Mouse (Mus musculus) forebrain, embryonic 15.5 days (tissue): ENCODE data around the gene Wdr59. TPM values are rescaled to one million over a fixed set of nuclear protein-coding genes. Genes with fewer than 3 reads are reported as not detected.

Experiments used
- ATAC-seq: fragments of 200-750 bp; cut with Nextera tagmentation; replicated peaks from 2 replicates; pipeline ENCODE4 v1.8.0; 2017; ENCODE audit warnings: mild to moderate bottlenecking, moderate TSS enrichment, moderate library complexity
- H3K27ac ChIP-seq: fragments of 300-500 bp; sonication (generic); replicated peaks from 2 replicates; pipeline ENCODE4 v1.5.1; 2015; ENCODE audit warnings: mild to moderate bottlenecking, inconsistent platforms
- H3K27me3 ChIP-seq: fragments of 300-500 bp; sonication (generic); 2 replicates; pipeline ENCODE4 v1.6.1; 2015; ENCODE audit warnings: inconsistent platforms
- H3K36me3 ChIP-seq: fragments of 300-500 bp; sonication (generic); 2 replicates; pipeline ENCODE4 v1.6.1; 2015; ENCODE audit warnings: mild to moderate bottlenecking, inconsistent platforms
- H3K4me1 ChIP-seq: fragments of 300-500 bp; sonication (generic); 2 replicates; pipeline ENCODE4 v1.6.1; 2015; ENCODE audit warnings: inconsistent platforms
- H3K4me2 ChIP-seq: fragments of 300-500 bp; sonication (generic); replicated peaks from 2 replicates; pipeline ENCODE4 v1.6.1; 2015; ENCODE audit warnings: mild to moderate bottlenecking, inconsistent platforms
- H3K4me3 ChIP-seq: fragments of 300-500 bp; sonication (generic); 2 replicates; pipeline ENCODE4 v1.5.1; 2015; ENCODE audit warnings: mild to moderate bottlenecking, inconsistent platforms
- H3K9ac ChIP-seq: fragments of 300-500 bp; sonication (generic); replicated peaks from 2 replicates; pipeline ENCODE4 v1.6.1; 2015; ENCODE audit warnings: mild to moderate bottlenecking, inconsistent platforms
- H3K9me3 ChIP-seq: fragments of 300-500 bp; sonication (generic); 2 replicates; pipeline ENCODE4 v1.6.1; 2016; ENCODE audit warnings: inconsistent platforms
- WGBS: fragments of 180-500 bp; shearing (Covaris S2); methylation state at CpG from one replicate; pipeline ENCODE4 v1.1.7; 2015; ENCODE audit warnings: mixed read lengths; 5-methylcytosine and 5-hydroxymethylcytosine counted together
- polyA plus RNA-seq: library from polyadenylated mRNA; unstranded; fragments of >200 nt; fragmentation: Nextera tagmentation; extraction: Ambion mirVana; gene quantifications from 2 replicates; pipeline ENCODE4 v1.2.1, GENCODE M21; 2015

Gene Wdr59
- polyA plus RNA-seq, 1 experiment from 2014 or later: 8.6 TPM

GRCm38 (mm10) chr8:111536031-111536977, 14.4 kb upstream of the Wdr59 start, which contains the start of gene Znrf1:
Znrf1 (plus strand) TSS chr8:111536097.
- H3K36me3 ChIP-seq: no peaks in the 10 kb centered on the region
- H3K9me3 ChIP-seq: no peaks in the 10 kb centered on the region
- ATAC-seq: peak; percentile 94
- H3K4me2 ChIP-seq: peak within 1 kb of the TSS; percentile 95
- no peaks in the 10 kb centered on the region for H3K27me3 ChIP-seq
- H3K4me1 ChIP-seq: peaks cover 37% of the 10 kb centered on the region
- WGBS: 0% methylated on average over 61 of the region's 100 CpGs
- H3K27ac ChIP-seq: peak within 1 kb of the TSS; percentile 99
- H3K9ac ChIP-seq: peak within 1 kb of the TSS; percentile 98
- peak within 1 kb of the TSS; percentile 100 for H3K4me3 ChIP-seq

GRCm38 (mm10) chr8:111535491-111535890, 13.6 kb upstream of the Wdr59 start:
- H3K4me3 ChIP-seq: peak overlapping the region; percentile 100
- no peak for ATAC-seq

GRCm38 (mm10) chr8:111533503-111533902, 11.6 kb upstream of the Wdr59 start:
- Histone ChIP-seq H3K36me3 (no peaks in the 10 kb centered on the region), H3K27ac (no peak overlapping the region), H3K4me3 (no peak overlapping the region), H3K9me3 (no peaks in the 10 kb centered on the region), H3K4me1 (peaks cover 9% of the 10 kb centered on the region), H3K9ac (no peak overlapping the region), H3K27me3 (no peaks in the 10 kb centered on the region), H3K4me2 (no peak overlapping the region)
- no peak for ATAC-seq
- WGBS: 59% methylated on average over 4 of the region's 4 CpGs

More at GRCm38 (mm10) chr8:111535491-111535890, 13.6 kb upstream of the Wdr59 start:
- H3K27ac ChIP-seq: peak overlapping the region; percentile 99; the same call in 1 of the 2 replicates
- H3K4me2 ChIP-seq: peak overlapping the region; percentile 95
- H3K36me3 ChIP-seq: no peaks in the 10 kb centered on the region
- peaks cover 28% of the 10 kb centered on the region for H3K4me1 ChIP-seq
- no peak overlapping the region for H3K9ac ChIP-seq
- H3K9me3 ChIP-seq: no peaks in the 10 kb centered on the region
- no peaks in the 10 kb centered on the region for H3K27me3 ChIP-seq
- 30% methylated on average over 5 of the region's 5 CpGs for WGBS

- ATAC-seq: no peak
- Histone ChIP-seq H3K36me3 (no peaks in the 10 kb centered on the region), H3K27me3 (no peaks in the 10 kb centered on the region), H3K4me1 (no peaks in the 10 kb centered on the region), H3K9ac (no peak overlapping the region), H3K4me3 (no peak overlapping the region), H3K4me2 (no peak overlapping the region), H3K27ac (no peak overlapping the region), H3K9me3 (no peaks in the 10 kb centered on the region)
- WGBS: 86% methylated on average over 17 of the region's 17 CpGs
Observed at GRCm38 (mm10) chr8:111531621-111532020, 9.7 kb upstream of the Wdr59 start.

GRCm38 (mm10) chr8:111531191-111531590, 9.3 kb upstream of the Wdr59 start:
- ATAC-seq: no peak
- Histone ChIP-seq H3K4me1 (no peaks in the 10 kb centered on the region), H3K4me2 (no peak overlapping the region), H3K9me3 (no peaks in the 10 kb centered on the region), H3K4me3 (no peak overlapping the region), H3K27ac (no peak overlapping the region), H3K36me3 (no peaks in the 10 kb centered on the region), H3K27me3 (no peaks in the 10 kb centered on the region), H3K9ac (no peak overlapping the region)
- WGBS: 76% methylated on average over 12 of the region's 12 CpGs

GRCm38 (mm10) chr8:111528071-111528470, 6.2 kb upstream of the Wdr59 start:
- Histone ChIP-seq H3K4me3 (no peak overlapping the region), H3K9me3 (no peaks in the 10 kb centered on the region), H3K4me2 (no peak overlapping the region), H3K27me3 (no peaks in the 10 kb centered on the region), H3K27ac (no peak overlapping the region), H3K4me1 (no peaks in the 10 kb centered on the region), H3K9ac (no peak overlapping the region), H3K36me3 (no peaks in the 10 kb centered on the region)
- ATAC-seq: no peak
- whole genome bisulfite sequencing: 73% methylated on average over 5 of the region's 5 CpGs

GRCm38 (mm10) chr8:111527149-111527548, 5.3 kb upstream of the Wdr59 start:
- H3K9ac ChIP-seq: no peak overlapping the region
- WGBS: 80% methylated on average over 8 of the region's 8 CpGs
- no peaks in the 10 kb centered on the region for H3K27me3 ChIP-seq
- H3K4me3 ChIP-seq: no peak overlapping the region
- no peak overlapping the region for H3K4me2 ChIP-seq
- peaks cover 3% of the 10 kb centered on the region; the same call in 1 of the 2 replicates for H3K4me1 ChIP-seq
- no peak for ATAC-seq
- H3K36me3 ChIP-seq: no peaks in the 10 kb centered on the region
- no peak overlapping the region for H3K27ac ChIP-seq
- no peaks in the 10 kb centered on the region for H3K9me3 ChIP-seq

- no peak for ATAC-seq
- WGBS: 85% methylated on average over 6 of the region's 6 CpGs
- no peaks in the 10 kb centered on the region for H3K36me3 ChIP-seq
- peaks cover 3% of the 10 kb centered on the region; the same call in 1 of the 2 replicates for H3K4me1 ChIP-seq
- no peak overlapping the region for H3K9ac ChIP-seq
- no peak overlapping the region for H3K4me2 ChIP-seq
- no peaks in the 10 kb centered on the region for H3K27me3 ChIP-seq
- no peak overlapping the region for H3K4me3 ChIP-seq
- H3K27ac ChIP-seq: no peak overlapping the region
- H3K9me3 ChIP-seq: no peaks in the 10 kb centered on the region
Observed at GRCm38 (mm10) chr8:111526403-111527024, 4.6 kb upstream of the Wdr59 start.

GRCm38 (mm10) chr8:111517466-111517865, 4.4 kb downstream of the Wdr59 start:
- no peak overlapping the region for H3K9ac ChIP-seq
- peaks cover 16% of the 10 kb centered on the region for H3K4me1 ChIP-seq
- no peaks in the 10 kb centered on the region for H3K27me3 ChIP-seq
- no peaks in the 10 kb centered on the region for H3K9me3 ChIP-seq
- 88% methylated on average over 2 of the region's 2 CpGs for whole genome bisulfite sequencing
- H3K4me3 ChIP-seq: no peak overlapping the region
- no peak for ATAC-seq
- no peaks in the 10 kb centered on the region for H3K36me3 ChIP-seq
- no peak overlapping the region for H3K4me2 ChIP-seq
- no peak overlapping the region for H3K27ac ChIP-seq

GRCm38 (mm10) chr8:111516451-111517035, 5.3 kb downstream of the Wdr59 start:
- Histone ChIP-seq H3K9me3 (no peaks in the 10 kb centered on the region), H3K4me1 (peaks cover 13% of the 10 kb centered on the region), H3K9ac (no peak overlapping the region), H3K27ac (no peak overlapping the region), H3K27me3 (no peaks in the 10 kb centered on the region), H3K4me3 (no peak overlapping the region), H3K4me2 (no peak overlapping the region), H3K36me3 (no peaks in the 10 kb centered on the region)
- no peak for ATAC-seq
- WGBS: 79% methylated on average over 7 of the region's 7 CpGs

- H3K36me3 ChIP-seq: no peaks in the 10 kb centered on the region
- WGBS: 73% methylated on average over 8 of the region's 8 CpGs
- H3K27ac ChIP-seq: no peak overlapping the region
Observed at GRCm38 (mm10) chr8:111513446-111513845, 8.4 kb downstream of the Wdr59 start.

GRCm38 (mm10) chr8:111512941-111513340, 9.0 kb downstream of the Wdr59 start:
- Histone ChIP-seq H3K4me3 (no peak overlapping the region), H3K4me2 (no peak overlapping the region), H3K27ac (no peak overlapping the region), H3K4me1 (peaks cover 3% of the 10 kb centered on the region), H3K9me3 (no peaks in the 10 kb centered on the region), H3K27me3 (no peaks in the 10 kb centered on the region), H3K36me3 (no peaks in the 10 kb centered on the region), H3K9ac (no peak overlapping the region)
- no peak for ATAC-seq
- WGBS: 73% methylated on average over 7 of the region's 7 CpGs

More at GRCm38 (mm10) chr8:111513446-111513845, 8.4 kb downstream of the Wdr59 start:
- Histone ChIP-seq H3K4me1 (peaks cover 3% of the 10 kb centered on the region), H3K4me3 (no peak overlapping the region), H3K9me3 (no peaks in the 10 kb centered on the region), H3K27me3 (no peaks in the 10 kb centered on the region), H3K4me2 (no peak overlapping the region), H3K9ac (no peak overlapping the region)
- ATAC-seq: no peak
